Mouse (Mus musculus) limb, embryonic 12.5 days (tissue): ENCODE results near the gene Upk2. TPM values are rescaled to one million over a fixed set of nuclear protein-coding genes. Genes with fewer than 3 reads are reported as not detected.

Experiments used
- ATAC-seq: fragments of 200-750 bp; cut with Nextera tagmentation; 2 replicates; pipeline ENCODE4 v1.8.0; 2017; ENCODE audit warnings: low read depth, moderate TSS enrichment; ENCODE audit not compliant: insufficient number of reproducible peaks, insufficient read depth, low FRiP score, low TSS enrichment
- H3K27ac ChIP-seq: fragments of 300-500 bp; sonication (generic); 2 replicates; pipeline ENCODE4 v1.5.1; 2016; ENCODE audit warnings: mild to moderate bottlenecking, moderate library complexity
- H3K27me3 ChIP-seq: fragments of 300-500 bp; sonication (generic); 2 replicates; pipeline ENCODE4 v1.6.1; 2016; ENCODE audit warnings: mild to moderate bottlenecking, moderate library complexity
- H3K36me3 ChIP-seq: fragments of 300-500 bp; sonication (generic); 2 replicates; pipeline ENCODE4 v1.6.1; 2016; ENCODE audit warnings: mild to moderate bottlenecking, moderate library complexity
- H3K4me1 ChIP-seq: fragments of 300-500 bp; sonication (generic); replicated peaks from 2 replicates; pipeline ENCODE4 v1.6.1; 2016
- H3K4me2 ChIP-seq: fragments of 300-500 bp; sonication (generic); 2 replicates; pipeline ENCODE4 v1.6.1; 2016; ENCODE audit warnings: mild to moderate bottlenecking, moderate library complexity
- H3K4me3 ChIP-seq: fragments of 300-500 bp; sonication (generic); replicated peaks from 2 replicates; pipeline ENCODE4 v1.5.1; 2016; ENCODE audit warnings: mild to moderate bottlenecking
- H3K9ac ChIP-seq: fragments of 300-500 bp; sonication (generic); replicated peaks from 2 replicates; pipeline ENCODE4 v1.6.1; 2016; ENCODE audit warnings: mild to moderate bottlenecking, moderate library complexity
- H3K9me3 ChIP-seq: fragments of 300-500 bp; sonication (generic); 2 replicates; pipeline ENCODE4 v1.6.1; 2016; ENCODE audit warnings: mild to moderate bottlenecking, moderate library complexity
- WGBS: fragments of 180-500 bp; shearing (Covaris S2); methylation state at CpG from one replicate; pipeline ENCODE4 v1.1.7; 2016; 5-methylcytosine and 5-hydroxymethylcytosine counted together
- polyA plus RNA-seq: library from polyadenylated mRNA; unstranded; fragments of >200 nt; fragmentation: Nextera tagmentation; extraction: Ambion mirVana; gene quantifications from 2 replicates; pipeline ENCODE4 v1.2.1, GENCODE M21; 2016

Gene Upk2
- polyA plus RNA-seq, 1 experiment from 2014 or later = 0.31 TPM

GRCm38 (mm10) chr9:44495810-44496344, 41.1 kb upstream of the Upk2 start:
- Histone ChIP-seq H3K9me3 (no peaks in the 10 kb centered on the region), H3K4me2 (no peak overlapping the region), H3K4me3 (no peak overlapping the region), H3K27ac (peak overlapping the region; percentile 98; the same call in 1 of the 2 replicates), H3K27me3 (no peaks in the 10 kb centered on the region), H3K9ac (no peak overlapping the region), H3K4me1 (peaks cover 96% of the 10 kb centered on the region), H3K36me3 (peaks cover 14% of the 10 kb centered on the region)
- ATAC-seq = no peak
- WGBS = 84% methylated on average over 10 of the region's 10 CpGs

GRCm38 (mm10) chr9:44494863-44495809, 40.4 kb upstream of the Upk2 start:
- Histone ChIP-seq H3K9me3 (no peaks in the 10 kb centered on the region), H3K27me3 (no peaks in the 10 kb centered on the region), H3K9ac (peak overlapping the region; percentile 40; the same call in 1 of the 2 replicates), H3K4me2 (peak overlapping the region; percentile 44), H3K36me3 (peaks cover 10% of the 10 kb centered on the region; the same call in 1 of the 2 replicates), H3K4me1 (peaks cover 96% of the 10 kb centered on the region), H3K27ac (peak overlapping the region; percentile 79), H3K4me3 (no peak overlapping the region; the same call in 1 of the 2 replicates)
- 28% methylated on average over 9 of the region's 9 CpGs for WGBS
- ATAC-seq = no peak

GRCm38 (mm10) chr9:44494261-44494862, 39.6 kb upstream of the Upk2 start:
- H3K36me3 ChIP-seq = peaks cover 10% of the 10 kb centered on the region; the same call in 1 of the 2 replicates
- H3K4me3 ChIP-seq = no peak overlapping the region; the same call in 1 of the 2 replicates
- peak overlapping the region; percentile 40 for H3K9ac ChIP-seq
- H3K4me1 ChIP-seq = peaks cover 96% of the 10 kb centered on the region
- H3K27me3 ChIP-seq = no peaks in the 10 kb centered on the region
- peak overlapping the region; percentile 79 for H3K27ac ChIP-seq
- ATAC-seq = no peak
- peak overlapping the region; percentile 44 for H3K4me2 ChIP-seq
- H3K9me3 ChIP-seq = no peaks in the 10 kb centered on the region
- 23% methylated on average over 11 of the region's 11 CpGs for WGBS

GRCm38 (mm10) chr9:44492631-44493461, 38.1 kb upstream of the Upk2 start:
- 67% methylated on average over 17 of the region's 17 CpGs for WGBS
- H3K27me3 ChIP-seq = no peaks in the 10 kb centered on the region
- no peak overlapping the region for H3K4me3 ChIP-seq
- H3K36me3 ChIP-seq = peaks cover 10% of the 10 kb centered on the region; the same call in 1 of the 2 replicates
- H3K9me3 ChIP-seq = no peaks in the 10 kb centered on the region
- no peak for ATAC-seq
- H3K4me2 ChIP-seq = peak overlapping the region; percentile 4; the same call in 1 of the 2 replicates
- H3K4me1 ChIP-seq = peaks cover 99% of the 10 kb centered on the region
- H3K27ac ChIP-seq = peak overlapping the region; percentile 57
- no peak overlapping the region for H3K9ac ChIP-seq

- H3K27ac ChIP-seq = peak overlapping the region; percentile 73; the same call in 1 of the 2 replicates
- WGBS = 48% methylated on average over 10 of the region's 10 CpGs
- no peaks in the 10 kb centered on the region for H3K27me3 ChIP-seq
- peaks cover 99% of the 10 kb centered on the region for H3K4me1 ChIP-seq
- H3K9me3 ChIP-seq = no peaks in the 10 kb centered on the region
- H3K4me2 ChIP-seq = no peak overlapping the region
- peaks cover 5% of the 10 kb centered on the region; the same call in 1 of the 2 replicates for H3K36me3 ChIP-seq
- H3K9ac ChIP-seq = no peak overlapping the region
- ATAC-seq = no peak
- H3K4me3 ChIP-seq = no peak overlapping the region
These were observed 36.6 kb upstream of the Upk2 start for GRCm38 (mm10) chr9:44491351-44491750.

GRCm38 (mm10) chr9:44490086-44490967, 35.6 kb upstream of the Upk2 start:
- Histone ChIP-seq H3K4me2 (peak overlapping the region; percentile 97), H3K4me3 (peak overlapping the region; percentile 98), H3K27me3 (no peaks in the 10 kb centered on the region), H3K36me3 (peaks cover 7% of the 10 kb centered on the region; the same call in 1 of the 2 replicates), H3K9me3 (no peaks in the 10 kb centered on the region), H3K9ac (peak overlapping the region; percentile 56), H3K27ac (peak overlapping the region; percentile 73), H3K4me1 (peaks cover 100% of the 10 kb centered on the region)
- 14% methylated on average over 17 of the region's 17 CpGs for WGBS
- no peak for ATAC-seq

GRCm38 (mm10) chr9:44489651-44490085, 34.9 kb upstream of the Upk2 start:
- Histone ChIP-seq H3K36me3 (peaks cover 7% of the 10 kb centered on the region; the same call in 1 of the 2 replicates), H3K4me1 (peaks cover 100% of the 10 kb centered on the region), H3K27ac (peak overlapping the region; percentile 73), H3K4me3 (peak overlapping the region; percentile 98), H3K27me3 (no peaks in the 10 kb centered on the region), H3K9ac (peak overlapping the region; percentile 56), H3K9me3 (no peaks in the 10 kb centered on the region), H3K4me2 (peak overlapping the region; percentile 97)
- 2% methylated on average over 17 of the region's 17 CpGs for WGBS
- ATAC-seq = no peak

GRCm38 (mm10) chr9:44488855-44489381, 34.1 kb upstream of the Upk2 start:
- Histone ChIP-seq H3K27ac (peak overlapping the region; percentile 73), H3K4me3 (peak overlapping the region; percentile 98), H3K4me1 (peaks cover 100% of the 10 kb centered on the region), H3K36me3 (peaks cover 7% of the 10 kb centered on the region; the same call in 1 of the 2 replicates), H3K27me3 (no peaks in the 10 kb centered on the region), H3K9me3 (no peaks in the 10 kb centered on the region), H3K4me2 (peak overlapping the region; percentile 97), H3K9ac (peak overlapping the region; percentile 56)
- no peak for ATAC-seq
- 10% methylated on average over 5 of the region's 5 CpGs for WGBS

- Histone ChIP-seq H3K9ac (0 out of 2 replicates have a peak overlapping the region, but pooled peaks have one; percentile 3), H3K36me3 (peaks cover 7% of the 10 kb centered on the region; the same call in 1 of the 2 replicates), H3K4me1 (peaks cover 97% of the 10 kb centered on the region), H3K4me2 (peak overlapping the region; percentile 97), H3K27me3 (no peaks in the 10 kb centered on the region), H3K27ac (peak overlapping the region; percentile 73), H3K9me3 (no peaks in the 10 kb centered on the region), H3K4me3 (peak overlapping the region; percentile 98)
- 17% methylated on average over 8 of the region's 8 CpGs for WGBS
- no peak for ATAC-seq
These were observed 33.6 kb upstream of the Upk2 start for GRCm38 (mm10) chr9:44488416-44488815.
